Mouse (Mus musculus) MEL (cell line): ENCODE measurements around the gene Cyb5r1. TPM values are rescaled to one million over a fixed set of nuclear protein-coding genes. Genes with fewer than 3 reads are reported as not detected.

Source experiments
- DNase-seq: peaks from one replicate; pipeline ENCODE4 v3.0.0; 2011; ENCODE audit warnings: low read depth, low spot score
- H3K27ac ChIP-seq: 2 replicates; pipeline ENCODE4 v1.5.1; 2012; ENCODE audit warnings: low read depth, mild to moderate bottlenecking, control low read depth, low read length, moderate library complexity; ENCODE audit not compliant: control insufficient read depth
- H3K27me3 ChIP-seq, 2 experiments: fragments of 150-350 bp in 1 of 2; sonication (generic) in 1 of 2; 2 replicates each; pipeline ENCODE4 v1.6.1; 2012; ENCODE audit warnings: low read length in 2 of 2, mild to moderate bottlenecking in 2 of 2, improper control_type of control experiment in 1 of 2, moderate library complexity in 1 of 2; ENCODE audit not compliant: insufficient read depth in 2 of 2, control insufficient read depth in 1 of 2
- H3K36me3 ChIP-seq, 2 experiments: 2 replicates each; pipeline ENCODE4 v1.6.1; 2012 to 2014; ENCODE audit warnings: low read length in 2 of 2, improper control_type of control experiment in 1 of 2, inconsistent platforms in 1 of 2, mild to moderate bottlenecking in 1 of 2; ENCODE audit not compliant: insufficient read depth in 2 of 2, control insufficient read depth in 1 of 2
- H3K4me1 ChIP-seq, 2 experiments: fragments of 150-350 bp in 1 of 2; sonication (generic) in 1 of 2; 2 replicates each; pipeline ENCODE4 v1.6.1; 2012; ENCODE audit warnings: low read length in 2 of 2, improper control_type of control experiment in 1 of 2, mild to moderate bottlenecking in 1 of 2; ENCODE audit not compliant: insufficient read depth in 2 of 2, control insufficient read depth in 1 of 2
- H3K4me3 ChIP-seq, 2 experiments: fragments of 150-350 bp in 1 of 2; sonication (generic) in 1 of 2; 2 replicates each; pipeline ENCODE4 v1.5.1; 2012; ENCODE audit warnings: low read depth in 2 of 2, low read length in 2 of 2, mild to moderate bottlenecking in 2 of 2, moderate library complexity in 2 of 2, control low read depth in 1 of 2, improper control_type of control experiment in 1 of 2; ENCODE audit not compliant: control insufficient read depth in 1 of 2, insufficient read depth in 1 of 2
- H3K79me2 ChIP-seq: 2 replicates; pipeline ENCODE4 v1.6.1; 2012; ENCODE audit warnings: mild to moderate bottlenecking, low read length, moderate library complexity; ENCODE audit not compliant: control insufficient read depth, poor library complexity, insufficient read depth
- H3K9ac ChIP-seq: 2 replicates; pipeline ENCODE4 v1.6.1; 2012; ENCODE audit warnings: low read depth, mild to moderate bottlenecking, control low read depth, low read length, moderate library complexity; ENCODE audit not compliant: control insufficient read depth, poor library complexity, severe bottlenecking
- H3K9me3 ChIP-seq: fragments of 150-350 bp; sonication (generic); replicated peaks from 2 replicates; pipeline ENCODE4 v1.6.1; 2012; ENCODE audit warnings: mild to moderate bottlenecking, low read length, improper control_type of control experiment, moderate library complexity; ENCODE audit not compliant: insufficient read depth
- CHD2 ChIP-seq: IDR thresholded peaks from 2 replicates; pipeline ENCODE4 v1.6.1; 2011; ENCODE audit warnings: low read length, improper control_type of control experiment
- E2F4 ChIP-seq: IDR thresholded peaks from 2 replicates; pipeline ENCODE4 v1.6.1; 2011; ENCODE audit warnings: low read depth, low read length, improper control_type of control experiment, borderline replicate concordance
- ELF1 ChIP-seq: IDR thresholded peaks from 2 replicates; pipeline ENCODE4 v1.6.1; 2014; ENCODE audit warnings: low read depth, mild to moderate bottlenecking, inconsistent platforms, low read length, improper control_type of control experiment, moderate library complexity
- EP300 ChIP-seq, 2 experiments: IDR thresholded peaks; 2 replicates each; pipeline ENCODE4 v1.6.1; 2011; ENCODE audit warnings: improper control_type of control experiment in 2 of 2, low read length in 2 of 2, low read depth in 1 of 2, mild to moderate bottlenecking in 1 of 2
- GABPA ChIP-seq: IDR thresholded peaks from 2 replicates; pipeline ENCODE4 v1.6.1; 2012; ENCODE audit warnings: low read depth, mild to moderate bottlenecking, inconsistent platforms, low read length, improper control_type of control experiment, moderate library complexity
- JUND ChIP-seq: IDR thresholded peaks from 2 replicates; pipeline ENCODE4 v1.6.1; 2011; ENCODE audit warnings: low read depth, mild to moderate bottlenecking, improper control_type of control experiment, low read length
- KAT2A ChIP-seq: conservative IDR thresholded peaks from 2 replicates; pipeline ENCODE4 v1.6.1; 2012; ENCODE audit warnings: low read depth, low read length, improper control_type of control experiment, inconsistent platforms
- MYB ChIP-seq: IDR thresholded peaks from 2 replicates; pipeline ENCODE4 v1.6.1; 2011; ENCODE audit warnings: mild to moderate bottlenecking, low read depth, low read length, improper control_type of control experiment
- MYC ChIP-seq: IDR thresholded peaks from 2 replicates; pipeline ENCODE4 v1.6.1; 2011; ENCODE audit warnings: low read depth, mild to moderate bottlenecking, low read length, improper control_type of control experiment, moderate library complexity
- NELFE ChIP-seq: IDR thresholded peaks from 2 replicates; pipeline ENCODE4 v1.6.1; 2011; ENCODE audit warnings: low read depth, low read length, improper control_type of control experiment
- POLR2AphosphoS2 ChIP-seq: IDR thresholded peaks from 2 replicates; pipeline ENCODE4 v1.6.1; 2011; ENCODE audit warnings: low read length, improper control_type of control experiment
- POLR2AphosphoS5 ChIP-seq: IDR thresholded peaks from 2 replicates; pipeline ENCODE4 v1.6.1; 2012; ENCODE audit warnings: low read depth, borderline replicate concordance, mild to moderate bottlenecking, inconsistent platforms, low read length, moderate library complexity, mixed read lengths
- RCOR1 ChIP-seq: IDR thresholded peaks from 2 replicates; pipeline ENCODE4 v1.6.1; 2012; ENCODE audit warnings: low read depth, mild to moderate bottlenecking, inconsistent platforms, low read length, improper control_type of control experiment
- TAL1 ChIP-seq: IDR thresholded peaks from 2 replicates; pipeline ENCODE4 v1.6.1; 2012; ENCODE audit warnings: mild to moderate bottlenecking, inconsistent platforms, low read length, moderate library complexity, mixed read lengths
- TCF12 ChIP-seq: IDR thresholded peaks from 2 replicates; pipeline ENCODE4 v1.6.1; 2014; ENCODE audit warnings: low read depth, mild to moderate bottlenecking, inconsistent platforms, low read length, improper control_type of control experiment, moderate library complexity
- USF1 ChIP-seq: IDR thresholded peaks from 2 replicates; pipeline ENCODE4 v1.6.1; 2014; ENCODE audit warnings: low read depth, mild to moderate bottlenecking, inconsistent platforms, low read length, improper control_type of control experiment, moderate library complexity
- USF2 ChIP-seq, 2 experiments: IDR thresholded peaks; 2 replicates each; pipeline ENCODE4 v1.6.1; 2011 to 2012; ENCODE audit warnings: improper control_type of control experiment in 2 of 2, low read length in 2 of 2, borderline replicate concordance in 1 of 2, inconsistent platforms in 1 of 2, low read depth in 1 of 2, mild to moderate bottlenecking in 1 of 2; ENCODE audit not compliant: insufficient read depth in 1 of 2
- ZC3H11A ChIP-seq: IDR thresholded peaks from 2 replicates; pipeline ENCODE4 v1.6.1; 2012; ENCODE audit warnings: low read depth, mild to moderate bottlenecking, inconsistent platforms, low read length, improper control_type of control experiment
- ZKSCAN1 ChIP-seq: IDR thresholded peaks from 2 replicates; pipeline ENCODE4 v1.6.1; 2012; ENCODE audit warnings: low read depth, mild to moderate bottlenecking, inconsistent platforms, low read length, improper control_type of control experiment, moderate library complexity
- polyA plus RNA-seq, 2 experiments: library from polyadenylated mRNA; stranded (reverse) in 1 of 2; unstranded in 1 of 2; fragments of >175 nt in 1 of 2; fragments of >200 nt in 1 of 2; gene quantifications; 2 replicates each; pipeline versions ENCODE4 v1.2.1 to v1.2.4; 2012; ENCODE audit warnings: low replicate concordance in 2 of 2, low read depth in 1 of 2; ENCODE audit not compliant: insufficient read length in 2 of 2, insufficient read depth in 1 of 2, missing spikeins in 1 of 2
- total RNA-seq: library from RNA; depleted of rRNA; stranded (reverse); fragments of 300-350 nt; gene quantifications from 2 replicates; pipeline ENCODE4 v1.2.3, GENCODE M21; 2012

Gene Cyb5r1
- total and polyA plus RNA-seq, 3 experiments, result 18.8 to 94.8 TPM; not detected in 1

DNA sequence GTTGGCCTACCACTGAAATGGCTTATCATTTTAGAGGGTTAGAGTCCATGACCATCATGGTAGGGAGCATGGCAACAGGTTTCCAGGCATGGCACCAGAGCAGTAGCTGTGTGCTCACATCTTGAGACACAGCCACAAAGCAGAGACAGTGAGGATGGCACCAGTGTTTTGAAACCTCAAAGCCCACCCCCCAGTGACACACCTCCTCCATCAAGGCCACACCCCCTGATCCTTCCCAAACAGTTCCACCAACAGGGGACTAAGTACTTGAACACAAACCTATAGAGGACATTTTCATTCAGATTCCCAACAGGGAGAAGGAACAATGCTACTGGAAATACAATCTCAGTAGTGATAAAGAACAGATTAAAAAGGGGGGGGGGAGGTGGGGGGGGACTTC lies 20.2 kb upstream of the Cyb5r1 start:
- Histone ChIP-seq H3K4me1 (no peaks in the 10 kb centered on the region), H3K79me2 (no peaks in the 10 kb centered on the region), H3K36me3 (no peaks in the 10 kb centered on the region), H3K4me3 (no peak overlapping the region), H3K9me3 (no peaks in the 10 kb centered on the region), H3K27me3 (peaks cover 0 to 4% of the 10 kb centered on the region in 2 experiments; a peak in 3 of 4 replicates), H3K9ac (no peak overlapping the region), H3K27ac (no peak overlapping the region)
- DNase-seq, result no peak
- TF ChIP-seq E2F4 (no peak), KAT2A (no peak), ZC3H11A (no peak), NELFE (no peak), MYC (no peak), RCOR1 (no peak), ZKSCAN1 (no peak), GABPA (no peak)

DNA sequence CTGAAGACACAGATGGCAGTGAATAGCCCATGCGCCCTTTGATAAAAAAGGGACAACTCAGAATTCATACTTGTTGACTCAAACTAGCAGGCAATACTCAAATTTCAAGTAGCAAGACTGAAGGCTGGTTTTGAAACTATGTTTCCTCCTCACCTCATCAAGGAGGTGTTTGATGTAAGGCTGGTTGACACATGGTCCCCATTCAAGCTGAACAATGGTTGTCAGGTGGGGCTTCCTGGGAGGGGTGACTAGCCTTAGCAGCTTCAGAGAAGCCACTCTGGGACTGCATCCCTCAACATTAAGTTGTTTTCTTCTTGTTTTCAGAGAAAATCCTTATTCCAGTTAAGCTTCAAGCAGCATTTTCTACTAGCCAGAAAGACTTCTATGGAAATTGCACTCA lies 19.7 kb upstream of the Cyb5r1 start, which contains the start of gene 4933406M09Rik:
4933406M09Rik (plus strand) TSS at position 275 of the 400 bp plus-strand sequence.
- H3K36me3 ChIP-seq, result no peaks in the 10 kb centered on the region
- no peak within 1 kb of the TSS for H3K9ac ChIP-seq
- TF ChIP-seq EP300 (IDR thresholded peaks at IDR 0.05; ENCODE audit: low read depth in 1 of 2, low read length in 2 of 2), result no peak
- no peak for TF ChIP-seq ZC3H11A
- no peak for TF ChIP-seq ELF1
- no peak for TF ChIP-seq USF2 (IDR thresholded peaks at IDR 0.05; ENCODE audit: borderline replicate concordance in 1 of 2, insufficient read depth in 1 of 2, low read depth in 1 of 2, low read length in 2 of 2)
- no peak for TF ChIP-seq POLR2AphosphoS5
- TF ChIP-seq MYB, result no peak
- no peak for TF ChIP-seq POLR2AphosphoS2
- no peak for TF ChIP-seq JUND
- no peak for TF ChIP-seq CHD2
- no peak for TF ChIP-seq NELFE
- TF ChIP-seq RCOR1, result no peak
- no peak for TF ChIP-seq TAL1
- TF ChIP-seq USF1, result no peak
- TF ChIP-seq TCF12, result no peak
- DNase-seq, result no peak
- H3K9me3 ChIP-seq, result no peaks in the 10 kb centered on the region
- no peaks in the 10 kb centered on the region for H3K4me1 ChIP-seq
- H3K27me3 ChIP-seq, result peaks cover 0 to 4% of the 10 kb centered on the region in 2 experiments; a peak in 1 of 4 replicates
- H3K27ac ChIP-seq, result no peak within 1 kb of the TSS
- no peaks in the 10 kb centered on the region for H3K79me2 ChIP-seq
- no peak within 1 kb of the TSS for H3K4me3 ChIP-seq
